Mouse (Mus musculus) midbrain, embryonic 16.5 days (tissue): Measurements from ENCODE around the gene Lonp2. TPM values are rescaled to one million over a fixed set of nuclear protein-coding genes. Genes with fewer than 3 reads are reported as not detected.

Source experiments
- ATAC-seq: fragments of 200-750 bp; cut with Nextera tagmentation; 2 replicates; pipeline ENCODE4 v1.8.0; 2017; ENCODE audit warnings: moderate TSS enrichment
- H3K27ac ChIP-seq: fragments of 300-500 bp; sonication (generic); 2 replicates; pipeline ENCODE4 v1.5.1; 2014; ENCODE audit warnings: mild to moderate bottlenecking, low read length, mixed read lengths
- H3K27me3 ChIP-seq: fragments of 300-500 bp; sonication (generic); 2 replicates; pipeline ENCODE4 v1.6.1; 2014; ENCODE audit warnings: low read depth, low read length, mixed read lengths; ENCODE audit not compliant: control insufficient read depth, insufficient read depth
- H3K36me3 ChIP-seq: fragments of 300-500 bp; sonication (generic); 2 replicates; pipeline ENCODE4 v1.6.1; 2014; ENCODE audit warnings: mild to moderate bottlenecking, low read length, moderate library complexity, mixed read lengths; ENCODE audit not compliant: control insufficient read depth, insufficient read depth
- H3K4me1 ChIP-seq: fragments of 300-500 bp; sonication (generic); 2 replicates; pipeline ENCODE4 v1.6.1; 2014; ENCODE audit warnings: mild to moderate bottlenecking, low read length, mixed read lengths; ENCODE audit not compliant: control insufficient read depth, insufficient read depth
- H3K4me2 ChIP-seq: fragments of 300-500 bp; sonication (generic); 2 replicates; pipeline ENCODE4 v1.6.1; 2014; ENCODE audit warnings: mild to moderate bottlenecking, low read length, mixed read lengths
- H3K4me3 ChIP-seq: fragments of 300-500 bp; sonication (generic); 2 replicates; pipeline ENCODE4 v1.5.1; 2014; ENCODE audit warnings: low read depth, mild to moderate bottlenecking, low read length, moderate library complexity, mixed read lengths
- H3K9ac ChIP-seq: fragments of 300-500 bp; sonication (generic); 2 replicates; pipeline ENCODE4 v1.6.1; 2014; ENCODE audit warnings: low read depth, low read length, mixed read lengths
- H3K9me3 ChIP-seq: fragments of 300-500 bp; sonication (generic); replicated peaks from 2 replicates; pipeline ENCODE4 v1.6.1; 2014; ENCODE audit warnings: mild to moderate bottlenecking, low read length, mixed read lengths; ENCODE audit not compliant: control insufficient read depth, poor library complexity, severe bottlenecking
- WGBS: fragments of 180-500 bp; shearing (Covaris S2); extraction: QIAGEN DNeasy Blood & Tissue Kit; methylation state at CpG from one replicate; pipeline ENCODE4 v1.1.7; 2014; 5-methylcytosine and 5-hydroxymethylcytosine counted together
- polyA plus RNA-seq: library from polyadenylated mRNA; unstranded; fragments of >200 nt; fragmentation: Nextera tagmentation; extraction: Ambion mirVana; gene quantifications from 2 replicates; pipeline ENCODE4 v1.2.1, GENCODE M21; 2015

Lonp2 gene
- polyA plus RNA-seq, 1 experiment from 2014 or later, result 84.8 TPM

GRCm38 (mm10) chr8:86707873-86708272, 84.0 kb downstream of the Lonp2 start:
- ATAC-seq, result no peak
- Histone ChIP-seq H3K9ac (no peak overlapping the region), H3K4me1 (no peaks in the 10 kb centered on the region; the same call in 1 of the 2 replicates), H3K4me2 (no peak overlapping the region), H3K27ac (no peak overlapping the region), H3K9me3 (no peaks in the 10 kb centered on the region), H3K4me3 (no peak overlapping the region), H3K36me3 (peaks cover 6% of the 10 kb centered on the region; the same call in 1 of the 2 replicates), H3K27me3 (no peaks in the 10 kb centered on the region)
- 78% methylated on average over 4 of the region's 4 CpGs for WGBS

DNA sequence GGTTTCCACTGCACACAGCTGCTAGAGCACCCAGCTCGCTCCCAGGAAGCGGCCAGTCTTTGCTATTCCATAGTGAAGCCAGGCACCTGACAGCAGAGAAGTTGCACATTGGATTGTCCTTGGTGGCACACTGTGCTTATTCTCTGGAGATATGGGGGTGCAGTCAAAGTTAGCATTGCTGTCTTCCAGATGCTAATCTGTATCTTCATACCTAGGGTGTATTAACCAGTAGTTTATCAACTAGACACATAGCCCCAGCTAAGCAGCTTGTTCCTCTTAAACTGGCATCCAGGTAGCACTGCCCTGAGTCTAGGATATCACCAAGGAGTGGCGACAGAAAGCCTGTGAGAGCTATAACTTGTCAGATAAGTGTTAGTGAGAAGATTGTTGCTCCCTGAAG, 88.8 kb downstream of the Lonp2 start:
- no peak overlapping the region for H3K4me2 ChIP-seq
- no peak overlapping the region for H3K4me3 ChIP-seq
- peaks cover 16% of the 10 kb centered on the region for H3K4me1 ChIP-seq
- WGBS, result 95% methylated on average over 3 of the region's 3 CpGs
- no peaks in the 10 kb centered on the region for H3K27me3 ChIP-seq
- no peak overlapping the region for H3K9ac ChIP-seq
- H3K9me3 ChIP-seq, result no peaks in the 10 kb centered on the region
- H3K27ac ChIP-seq, result no peak overlapping the region
- ATAC-seq, result no peak
- H3K36me3 ChIP-seq, result peaks cover 10% of the 10 kb centered on the region; the same call in 1 of the 2 replicates

DNA sequence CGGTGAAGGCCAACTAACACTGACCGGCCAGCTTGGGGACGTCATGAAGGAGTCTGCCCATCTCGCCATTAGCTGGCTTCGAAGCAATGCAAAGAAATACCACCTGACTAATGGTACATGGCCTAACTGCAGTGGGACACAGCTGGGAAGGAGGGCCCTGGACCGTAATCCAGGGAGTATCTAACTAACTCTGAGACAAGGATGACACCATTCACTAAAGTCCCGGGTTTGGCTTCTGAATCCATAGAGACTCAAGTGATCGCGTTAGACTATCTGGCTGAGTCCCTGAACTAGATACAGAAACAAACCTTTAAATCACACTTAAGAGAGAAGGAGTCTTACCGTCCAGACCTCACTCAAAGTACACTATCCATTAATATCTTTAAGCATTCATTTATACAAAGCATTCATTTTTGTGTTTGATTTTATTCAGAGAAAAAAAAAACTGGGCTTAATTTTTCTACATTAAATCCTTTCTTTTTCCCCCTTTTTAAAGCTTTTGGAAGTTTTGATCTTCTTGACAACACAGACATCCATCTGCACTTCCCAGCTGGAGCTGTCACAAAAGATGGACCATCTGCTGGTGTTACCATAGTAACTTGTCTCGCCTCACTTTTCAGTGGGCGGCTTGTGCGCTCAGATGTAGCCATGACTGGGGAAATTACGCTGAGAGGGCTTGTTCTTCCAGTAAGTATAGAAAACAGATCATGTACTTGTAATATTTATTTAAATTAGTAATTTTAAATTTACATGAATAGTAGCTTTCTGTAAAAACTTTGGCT, 89.8 kb downstream of the Lonp2 start:
- Histone ChIP-seq H3K27me3 (no peaks in the 10 kb centered on the region), H3K4me1 (peaks cover 16% of the 10 kb centered on the region), H3K9ac (no peak overlapping the region), H3K36me3 (peaks cover 10% of the 10 kb centered on the region; the same call in 1 of the 2 replicates), H3K4me2 (no peak overlapping the region), H3K4me3 (no peak overlapping the region), H3K9me3 (no peaks in the 10 kb centered on the region), H3K27ac (peak overlapping the region; percentile 62)
- WGBS, result 41% methylated on average over 14 of the region's 14 CpGs
- peak; percentile 66; the same call in 1 of the 2 replicates for ATAC-seq

GRCm38 (mm10) chr8:86718332-86718994, 94.6 kb downstream of the Lonp2 start:
- H3K4me1 ChIP-seq, result peaks cover 11% of the 10 kb centered on the region
- 98% methylated on average over 2 of the region's 2 CpGs for WGBS

DNA sequence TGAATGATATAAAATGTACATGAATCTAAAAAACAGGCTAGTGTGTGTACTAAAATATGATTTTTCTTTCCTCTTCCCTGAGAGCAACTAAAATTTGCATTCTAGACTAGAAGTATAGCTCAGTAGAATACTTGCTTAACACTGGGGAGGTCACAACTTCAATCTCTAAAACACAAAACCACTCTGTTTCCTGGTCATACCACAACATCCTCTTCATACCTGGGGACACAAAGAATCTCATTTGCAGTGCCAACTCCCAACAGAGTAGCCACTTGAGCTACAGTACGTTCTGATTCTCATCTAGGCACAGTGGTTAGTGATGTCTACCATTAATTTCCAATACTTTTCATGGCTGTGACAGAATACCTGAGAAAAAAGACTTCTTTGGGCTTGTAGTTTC, 95.5 kb downstream of the Lonp2 start:
- Histone ChIP-seq H3K4me2 (no peak overlapping the region), H3K27ac (no peak overlapping the region), H3K4me3 (no peak overlapping the region), H3K9me3 (no peaks in the 10 kb centered on the region), H3K36me3 (peaks cover 4% of the 10 kb centered on the region; the same call in 1 of the 2 replicates), H3K9ac (no peak overlapping the region), H3K27me3 (no peaks in the 10 kb centered on the region), H3K4me1 (peaks cover 3% of the 10 kb centered on the region)
- no peak for ATAC-seq
- WGBS, result 81% methylated on average over 1 of the region's 1 CpGs

More at GRCm38 (mm10) chr8:86718332-86718994, 94.6 kb downstream of the Lonp2 start:
- Histone ChIP-seq H3K4me3 (no peak overlapping the region), H3K27ac (no peak overlapping the region), H3K9ac (no peak overlapping the region), H3K4me2 (no peak overlapping the region), H3K36me3 (peaks cover 4% of the 10 kb centered on the region; the same call in 1 of the 2 replicates), H3K27me3 (no peaks in the 10 kb centered on the region), H3K9me3 (no peaks in the 10 kb centered on the region)
- ATAC-seq, result no peak

DNA sequence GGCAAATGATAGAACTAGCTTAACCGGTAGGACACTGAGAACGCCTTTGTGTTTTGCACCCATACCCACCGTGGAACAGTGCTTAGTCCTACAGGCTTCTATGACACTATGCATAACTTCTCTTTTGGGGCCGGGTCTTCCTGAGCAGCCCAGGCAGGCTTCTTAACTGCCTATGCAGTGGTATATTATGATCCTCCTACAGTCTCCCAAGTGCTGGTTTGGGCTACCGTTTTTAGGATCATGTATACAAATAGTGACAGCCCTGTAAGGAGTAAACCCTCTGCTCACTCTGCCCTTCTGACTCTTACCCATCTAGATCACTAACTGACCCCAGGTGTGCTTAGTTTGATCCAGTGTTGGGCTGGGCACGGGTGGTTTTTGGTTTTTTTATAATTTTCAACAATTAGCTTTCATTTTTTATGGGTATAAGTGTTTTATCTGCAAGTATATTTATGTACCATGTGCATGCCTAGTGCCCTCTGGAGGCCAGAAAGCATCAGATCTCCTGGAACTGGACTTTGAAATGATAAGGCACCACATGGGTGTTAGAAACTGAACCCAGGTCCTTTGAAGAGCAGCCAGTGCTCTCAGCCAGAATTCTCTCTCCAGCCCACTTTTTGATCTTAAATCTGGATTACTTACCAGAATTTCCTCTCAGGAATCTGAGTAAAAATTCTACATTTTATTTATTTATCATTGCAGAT, 97.1 kb downstream of the Lonp2 start:
- ATAC-seq, result no peak
- Histone ChIP-seq H3K27me3 (no peaks in the 10 kb centered on the region), H3K9ac (no peak overlapping the region), H3K27ac (no peak overlapping the region; the same call in 1 of the 2 replicates), H3K4me3 (no peak overlapping the region), H3K36me3 (peaks cover 4% of the 10 kb centered on the region; the same call in 1 of the 2 replicates), H3K4me2 (no peak overlapping the region), H3K9me3 (no peaks in the 10 kb centered on the region), H3K4me1 (no peaks in the 10 kb centered on the region)
- 95% methylated on average over 6 of the region's 6 CpGs for WGBS

- H3K4me1 ChIP-seq, result no peaks in the 10 kb centered on the region
- H3K27ac ChIP-seq, result no peak overlapping the region
- no peak for ATAC-seq
- no peak overlapping the region for H3K4me2 ChIP-seq
- no peaks in the 10 kb centered on the region for H3K9me3 ChIP-seq
- WGBS, result 87% methylated on average over 2 of the region's 2 CpGs
- peaks cover 1% of the 10 kb centered on the region; the same call in 1 of the 2 replicates for H3K36me3 ChIP-seq
- no peak overlapping the region for H3K4me3 ChIP-seq
- H3K27me3 ChIP-seq, result no peaks in the 10 kb centered on the region
- H3K9ac ChIP-seq, result no peak overlapping the region
Measured at GRCm38 (mm10) chr8:86721490-86721889, 97.6 kb downstream of the Lonp2 start.

DNA sequence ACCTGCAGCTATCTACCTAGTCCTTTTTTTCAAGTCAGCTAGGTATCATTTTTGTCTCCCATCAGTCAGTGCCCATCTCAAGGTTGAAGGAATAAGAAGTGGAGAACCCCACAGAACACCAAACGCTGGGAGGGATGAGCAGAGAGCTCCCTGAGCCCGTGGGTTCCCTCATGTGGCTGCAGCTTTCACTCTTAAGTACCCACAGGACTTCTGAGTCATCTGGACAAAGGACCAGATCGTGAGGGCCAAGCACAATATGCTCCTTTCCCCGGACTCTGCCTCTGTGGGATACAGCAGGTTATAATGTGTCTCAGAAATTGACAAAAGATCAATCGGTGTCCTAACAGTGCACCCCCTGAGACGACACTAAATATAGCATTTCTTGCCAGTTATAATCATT, 103.1 kb downstream of the Lonp2 start:
- WGBS, result 51% methylated on average over 6 of the region's 6 CpGs

More for the DNA sequence above, 103.1 kb downstream of the Lonp2 start:
- H3K36me3 ChIP-seq, result peaks cover 2% of the 10 kb centered on the region; the same call in 1 of the 2 replicates
- H3K4me1 ChIP-seq, result peaks cover 27% of the 10 kb centered on the region
- no peaks in the 10 kb centered on the region for H3K9me3 ChIP-seq
- no peak overlapping the region for H3K9ac ChIP-seq
- no peak overlapping the region for H3K4me3 ChIP-seq
- no peaks in the 10 kb centered on the region for H3K27me3 ChIP-seq
- ATAC-seq, result no peak
- no peak overlapping the region for H3K4me2 ChIP-seq
- H3K27ac ChIP-seq, result 0 out of 2 replicates have a peak overlapping the region, but pooled peaks have one; percentile 22
